Mouse (Mus musculus) layer of hippocampus, adult 8-10 months (tissue): ENCODE measurements around the gene Matn1. TPM values are rescaled to one million over a fixed set of nuclear protein-coding genes. Genes with fewer than 3 reads are reported as not detected.
A peak's percentile ranks its signal among the peaks of the same experiment; 100 is the strongest.

Experiments
- DNase-seq, 2 experiments: peaks; one replicate each; pipeline ENCODE4 v3.0.0; 2022; ENCODE audit warnings: low spot score in 2 of 2
- total RNA-seq, 4 experiments: library from RNA; stranded (reverse); gene quantifications; 2 replicates each; pipeline ENCODE4 v1.2.4; 2022

Gene Matn1
- total RNA-seq = 1 to 10 TPM in 2 of 4 experiments, under 1 TPM in 2; 0.69 to 1.2 (median 0.91) TPM

DNA sequence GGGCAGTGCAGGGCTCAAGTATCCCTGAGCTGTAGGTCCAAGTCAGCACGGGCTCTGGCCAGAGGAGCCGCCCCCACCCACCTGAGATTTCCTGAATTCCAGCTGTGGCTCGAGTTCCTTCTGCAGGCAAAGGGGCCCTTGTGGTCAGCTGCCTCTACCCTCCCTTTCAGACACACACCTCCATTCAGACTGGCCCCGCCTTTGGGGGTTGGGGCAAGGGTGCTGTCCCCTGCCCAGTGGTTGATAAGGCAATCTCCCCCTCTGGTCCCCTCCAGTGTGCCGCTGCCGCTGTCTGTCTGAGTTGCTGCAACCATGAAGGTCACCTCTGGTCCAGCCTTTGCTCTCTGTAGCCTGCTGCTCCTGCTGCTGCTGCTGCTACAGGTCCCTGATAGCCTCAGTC lies at the start of gene Matn1:
Gene Matn1, plus strand, starts transcription at position 274 of the 400 bp plus-strand sequence.
- DNase-seq = no peak

GRCm38 (mm10) chr4:130895701-130896100 lies 48.5 kb upstream of the Matn1 start:
- no peak for DNase-seq

GRCm38 (mm10) chr4:130896372-130896771 lies 47.8 kb upstream of the Matn1 start:
- DNase-seq = peak in 1 of 2 experiments; percentile 51

GRCm38 (mm10) chr4:130899383-130899781 lies 44.8 kb upstream of the Matn1 start:
- no peak for DNase-seq

DNA sequence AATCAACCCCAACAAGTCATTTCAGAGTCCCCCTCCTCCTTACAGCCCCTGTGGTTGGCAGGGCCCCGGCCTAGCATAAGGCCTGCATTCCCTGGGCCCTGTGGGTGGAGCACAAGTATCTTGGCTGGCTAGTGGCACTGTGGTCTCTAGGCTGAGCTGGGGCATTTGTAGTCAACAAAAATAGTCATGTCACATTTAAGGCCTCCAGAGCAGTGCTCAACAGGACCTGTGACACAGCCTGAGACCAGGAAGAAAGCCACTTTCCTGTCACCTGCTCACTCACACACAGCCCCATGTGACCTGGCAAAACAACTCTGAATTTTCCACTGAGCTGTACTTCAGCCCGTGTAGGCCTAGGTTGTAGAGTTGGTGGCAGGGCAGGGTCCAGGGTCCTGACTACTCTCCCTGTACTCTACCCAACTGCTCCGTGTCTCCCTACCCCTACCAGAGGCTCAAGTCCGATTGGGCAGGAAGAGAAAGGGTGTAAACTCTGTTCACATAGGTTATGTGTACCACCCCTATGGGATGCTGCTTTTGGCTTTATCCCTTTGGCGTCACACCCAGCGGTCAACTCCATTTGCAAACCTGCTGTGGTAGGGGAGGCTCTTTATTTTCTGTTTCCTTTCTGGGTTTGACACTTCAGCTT lies 44.3 kb upstream of the Matn1 start:
- DNase-seq = no peak

DNA sequence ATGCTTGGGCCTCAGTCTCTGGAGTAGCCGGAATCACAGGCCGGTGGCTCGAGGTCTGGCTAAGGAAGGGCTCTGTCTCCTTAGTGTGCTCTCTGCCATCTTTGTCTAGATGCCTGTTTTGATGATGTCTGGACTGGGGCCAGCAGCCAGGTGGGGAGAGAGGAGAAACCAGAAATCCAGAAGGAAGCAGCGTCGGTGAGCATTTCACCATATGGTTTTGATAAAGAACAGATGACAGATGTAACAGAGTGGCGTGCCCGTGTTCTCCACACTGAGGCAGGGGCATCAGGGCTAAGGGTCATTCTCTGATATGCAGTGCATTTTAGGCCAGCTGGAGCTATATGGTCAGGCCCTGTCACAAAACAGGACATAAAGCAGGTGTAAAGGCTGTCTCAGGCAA lies 43.4 kb upstream of the Matn1 start:
- DNase-seq = no peak

GRCm38 (mm10) chr4:130902289-130902781 lies 41.9 kb upstream of the Matn1 start:
- no peak for DNase-seq

DNA sequence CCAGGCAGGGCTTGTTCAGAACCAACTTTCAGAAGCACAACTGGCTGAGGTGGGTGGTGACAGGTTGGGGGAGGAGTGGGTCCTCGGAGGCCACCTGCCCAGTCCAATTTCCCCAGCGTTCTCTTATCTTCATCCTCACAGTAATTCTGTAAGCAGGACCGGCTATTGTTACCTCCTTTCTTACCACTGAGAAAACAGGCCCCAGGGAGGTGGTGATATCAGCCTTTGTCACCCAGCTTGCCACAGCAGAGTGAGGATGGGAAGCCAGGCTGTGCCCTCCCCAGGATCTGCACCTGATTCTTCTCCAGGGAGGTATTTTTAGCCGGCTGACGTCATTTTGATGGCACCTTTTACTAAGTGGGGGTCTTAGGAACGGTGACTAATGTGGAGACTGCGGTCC lies 39.2 kb upstream of the Matn1 start:
- no peak for DNase-seq

GRCm38 (mm10) chr4:130905882-130906281 lies 38.3 kb upstream of the Matn1 start:
- DNase-seq = no peak

- DNase-seq = peak in 1 of 2 experiments; percentile 25
Observed at GRCm38 (mm10) chr4:130906296-130906695, 37.9 kb upstream of the Matn1 start.

DNA sequence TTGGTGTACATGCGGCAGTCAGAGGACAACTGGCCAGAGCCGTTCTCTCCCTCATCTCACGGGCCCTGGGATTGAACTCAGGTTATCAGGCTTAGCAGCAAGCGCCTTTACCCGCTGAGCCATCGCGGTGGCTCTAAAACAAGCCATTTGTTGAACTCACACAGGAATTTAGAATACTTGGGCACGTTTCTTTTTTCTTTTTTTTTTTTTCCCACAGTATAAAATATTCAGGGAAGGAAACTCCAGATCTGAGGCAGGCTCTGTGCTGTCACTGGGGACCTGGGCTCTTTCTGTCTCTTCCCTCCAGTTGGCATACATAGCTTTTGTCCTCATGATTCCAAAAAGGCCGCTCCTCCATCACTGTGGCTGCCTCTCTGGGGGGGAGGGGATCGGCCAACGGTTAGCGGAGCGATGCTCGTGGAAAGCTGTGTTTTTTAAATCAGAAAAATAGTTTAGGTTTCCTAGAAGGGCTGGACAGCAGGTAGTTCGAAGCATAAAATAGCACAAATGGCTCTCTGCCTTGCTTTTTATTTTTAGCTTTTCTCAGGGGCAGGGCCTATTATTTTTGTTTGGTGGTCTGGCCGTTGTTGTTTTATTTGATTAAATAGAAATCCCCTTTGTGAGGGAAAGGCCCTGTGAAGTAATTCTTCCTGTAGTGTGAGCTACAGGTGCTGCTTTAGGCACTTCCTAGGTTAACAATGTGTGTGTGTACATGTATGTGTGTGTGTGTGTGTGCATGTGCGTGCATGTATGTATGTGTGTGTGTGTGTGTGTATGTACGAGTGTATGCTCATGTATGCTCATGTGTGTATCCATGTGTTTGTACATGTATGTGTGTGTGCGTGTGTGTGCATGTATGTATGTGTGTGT lies 36.8 kb upstream of the Matn1 start:
- no peak for DNase-seq

GRCm38 (mm10) chr4:130908133-130908532 lies 36.1 kb upstream of the Matn1 start:
- DNase-seq = no peak

GRCm38 (mm10) chr4:130909167-130909874 lies 34.9 kb upstream of the Matn1 start:
- peak in 1 of 2 experiments; percentile 49 for DNase-seq

DNA sequence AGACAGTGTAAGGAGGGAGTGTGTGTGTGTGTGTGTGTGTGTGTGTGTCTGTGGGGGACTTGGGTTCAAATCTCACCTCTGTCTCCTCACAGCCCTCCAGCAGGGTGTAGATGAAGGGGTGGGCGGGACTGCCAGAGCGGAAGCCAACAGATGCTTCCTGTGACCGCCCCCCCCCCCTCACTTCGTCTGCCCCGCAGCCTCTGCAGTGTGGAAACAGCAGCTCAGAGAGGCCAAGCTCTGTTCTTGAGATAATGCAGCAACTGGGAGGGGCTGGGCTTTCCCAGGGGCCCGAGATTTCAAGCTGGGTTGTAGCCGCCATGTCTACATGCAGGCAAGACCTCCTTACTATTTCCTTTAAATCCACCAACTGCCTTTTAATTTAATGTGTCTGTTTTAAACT lies 33.5 kb upstream of the Matn1 start:
- no peak for DNase-seq

DNA sequence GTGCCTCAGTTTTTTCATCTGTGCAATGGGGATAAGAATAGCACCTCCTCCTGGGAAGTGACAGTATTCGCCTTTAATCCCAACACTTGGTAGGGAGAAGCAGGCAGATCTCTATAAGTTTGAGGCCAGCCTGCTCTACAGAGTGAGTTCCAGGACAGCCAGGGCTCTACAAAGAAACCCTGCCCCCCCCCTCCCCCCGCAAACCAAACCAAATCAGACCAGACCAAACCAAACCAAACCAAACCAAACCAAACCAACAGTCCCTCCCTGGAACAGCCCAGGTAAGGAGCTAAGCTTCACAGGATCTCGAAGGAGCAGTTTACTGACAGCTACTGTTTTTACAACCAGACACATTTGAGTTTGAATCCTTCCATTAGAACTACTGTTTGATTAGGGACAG lies 31.6 kb upstream of the Matn1 start:
- no peak for DNase-seq

- no peak for DNase-seq
Observed at GRCm38 (mm10) chr4:130913077-130913476, 31.1 kb upstream of the Matn1 start, which contains the start of gene Laptm5. Gene Laptm5, plus strand, starts transcription at chr4:130913125.

- DNase-seq = no peak
Observed at GRCm38 (mm10) chr4:130913511-130913910, 30.7 kb upstream of the Matn1 start.

DNA sequence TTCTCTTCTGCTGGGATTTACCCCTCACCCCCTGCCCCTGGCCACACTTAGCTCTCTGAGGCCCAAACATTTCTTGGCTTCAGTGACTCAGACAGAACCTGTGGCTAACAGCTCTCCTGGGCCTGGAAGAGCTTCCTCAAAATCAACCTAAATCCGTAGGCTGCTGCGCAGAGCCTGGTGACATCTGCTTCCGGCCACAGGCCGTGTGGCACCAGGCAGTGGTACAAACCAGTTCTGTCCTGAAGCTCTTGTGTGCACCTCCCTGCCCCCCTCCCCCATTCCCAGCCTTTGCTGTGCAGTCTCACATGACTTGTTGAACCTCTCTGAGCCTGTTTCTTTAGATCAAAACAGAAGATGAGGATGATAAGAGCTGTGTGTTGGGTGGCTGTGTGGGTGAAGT lies 30.2 kb upstream of the Matn1 start:
- DNase-seq = no peak

DNA sequence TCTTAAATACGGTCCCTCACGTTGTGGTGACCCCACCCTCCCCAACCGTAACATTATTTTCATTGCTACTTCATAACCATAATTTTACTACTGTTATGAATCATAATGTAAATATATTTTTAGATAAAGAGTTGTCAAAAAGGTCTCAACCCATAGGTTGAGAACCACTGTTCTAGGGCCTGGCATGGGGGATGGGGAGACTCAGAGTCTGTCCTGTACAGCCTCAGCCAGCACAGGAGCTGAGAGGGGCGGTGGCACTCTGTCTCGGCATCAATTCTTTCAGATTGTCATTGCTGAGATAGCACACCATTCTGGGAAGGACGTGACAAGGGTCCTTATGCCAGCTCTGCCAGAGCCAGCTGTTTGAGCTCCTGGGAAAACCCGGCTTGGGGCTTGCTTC lies 29.7 kb upstream of the Matn1 start:
- DNase-seq = no peak

- DNase-seq = no peak
Observed at GRCm38 (mm10) chr4:130915006-130915667, 29.0 kb upstream of the Matn1 start.

- DNase-seq = no peak
Observed at GRCm38 (mm10) chr4:130915668-130916035, 28.5 kb upstream of the Matn1 start.
